Mouse (Mus musculus) E14TG2a.4 (cell line): ENCODE results near the gene Slc22a17.

ENCODE experiments used
- CTCF ChIP-seq: conservative IDR thresholded peaks from 2 replicates; pipeline ENCODE4 v1.5.1; 2014; ENCODE audit warnings: low read length
- NANOG ChIP-seq: IDR thresholded peaks from 2 replicates; pipeline ENCODE4 v1.6.1; 2014; ENCODE audit warnings: borderline replicate concordance, low read length, mixed read lengths
- POU5F1 ChIP-seq: IDR thresholded peaks from 2 replicates; pipeline ENCODE4 v1.6.1; 2014; ENCODE audit warnings: low read length, borderline replicate concordance

- TF ChIP-seq CTCF (peak; percentile 92), POU5F1 (no peak), NANOG (no peak)
Measured at GRCm38 (mm10) chr14:54939434-54940175, 26.7 kb upstream of the Slc22a17 start.
